17 mouse cellular contexts compared by ENCODE assay signal in genomic region chr2:4575163-4575562, GRCm38 (mm10).
DNase-seq lines count a peak whose midpoint lies in the region; ATAC-seq and TF ChIP-seq lines count a peak whose summit lies in the region.
"Had no signal": no experiment of that assay in that cellular context is flagged by ENCODE, and none has a peak within 500 bp of the region (broad histone marks: within the 10 kb centered on the region; RNA-seq: fewer than 3 reads in every experiment).

No protein-coding gene starts in this region.

- 79% methylated on average over 2 of the region's 2 CpGs for WGBS in kidney, embryonic 15.5 days

- H3K4me1 ChIP-seq in kidney, embryonic 15.5 days = peaks cover 84% of the 10 kb centered on the region
- peaks cover 90% of the 10 kb centered on the region for H3K4me1 ChIP-seq in E14TG2a.4 (replicated peaks; ENCODE audit: low read depth, low read length)
- peaks cover 10% of the 10 kb centered on the region for H3K4me1 ChIP-seq in ES-Bruce4 (ENCODE audit: control insufficient read depth, insufficient read depth, low read length)

- TF ChIP-seq CTCF in E14TG2a.4 (conservative IDR thresholded peaks at IDR 0.05; ENCODE audit: low read length) (no peak), ES-Bruce4 (IDR thresholded peaks at IDR 0.05; ENCODE audit: low read depth, low read length) (no peak)

- H3K36me3 ChIP-seq in kidney, embryonic 15.5 days = peaks cover 72% of the 10 kb centered on the region
- peaks cover 16% of the 10 kb centered on the region for H3K36me3 ChIP-seq in E14TG2a.4 (ENCODE audit: insufficient read depth, low read length)
- no peaks in the 10 kb centered on the region for H3K36me3 ChIP-seq in ES-Bruce4 (ENCODE audit: control insufficient read depth, insufficient read depth, low read length, poor library complexity, severe bottlenecking)

- TF ChIP-seq POLR2A in ES-Bruce4 (IDR thresholded peaks at IDR 0.05; ENCODE audit: insufficient read depth, low read length) = no peak

- H3K4me3 ChIP-seq in kidney, embryonic 15.5 days (replicated peaks) = no peak overlapping the region
- H3K4me3 ChIP-seq in E14TG2a.4 (replicated peaks; ENCODE audit: low read length) = peak overlapping the region; percentile 11; the same call in 1 of the 2 replicates
- H3K4me3 ChIP-seq in ES-Bruce4 (ENCODE audit: low read depth, low read length) = no peak overlapping the region

- peak overlapping the region; percentile 24; the same call in 1 of the 2 replicates for H3K27ac ChIP-seq in kidney, embryonic 15.5 days
- peak overlapping the region; percentile 81 for H3K27ac ChIP-seq in ES-Bruce4 (ENCODE audit: insufficient read depth, low read length)
- H3K27ac ChIP-seq: kidney, postnatal 0 days had no signal

- DNase-seq in kidney, postnatal 36 days = no peak
- peak; percentile 73 for DNase-seq in gonadal fat pad, adult 2 months (ENCODE audit: low read depth)
- DNase-seq in right cerebral cortex, adult 2 months (ENCODE audit: low spot score in 2 of 2) = no peak
- DNase-seq: cerebellum, adult 8-10 months; heart, postnatal 36 days; layer of hippocampus, adult 9-11 months; liver; right cerebral cortex, postnatal 4 days; thymus, adult 18-20 months had no signal

- no peaks in the 10 kb centered on the region for H3K9me3 ChIP-seq in kidney, embryonic 15.5 days (replicated peaks)
- H3K9me3 ChIP-seq in E14TG2a.4 (ENCODE audit: low read length) (no peaks in the 10 kb centered on the region), ES-Bruce4 (replicated peaks; ENCODE audit: control insufficient read depth, insufficient read depth, low read length, poor library complexity, severe bottlenecking) (no peaks in the 10 kb centered on the region)

- no peak overlapping the region for H3K4me2 ChIP-seq in kidney, embryonic 15.5 days

- H3K9ac ChIP-seq in kidney, embryonic 15.5 days = no peak overlapping the region
- H3K9ac ChIP-seq in ES-Bruce4 (ENCODE audit: low read depth, poor library complexity, severe bottlenecking) = no peak overlapping the region

- H3K27me3 ChIP-seq in kidney, embryonic 15.5 days = no peaks in the 10 kb centered on the region
- H3K27me3 ChIP-seq in E14TG2a.4 (ENCODE audit: insufficient read depth, low read length) = no peaks in the 10 kb centered on the region
- H3K27me3 ChIP-seq in ES-Bruce4 (ENCODE audit: control insufficient read depth, insufficient read depth, low read length, poor library complexity, severe bottlenecking) = no peaks in the 10 kb centered on the region
- H3K27me3 ChIP-seq: Patski had no signal

- no peak for ATAC-seq in kidney, embryonic 15.5 days (replicated peaks; ENCODE audit: low FRiP score)
- ATAC-seq in monocyte, adult 5-6 weeks (replicated peaks; ENCODE audit: insufficient number of reproducible peaks, low FRiP score, low TSS enrichment, poor library complexity, severe bottlenecking) = no peak
- ATAC-seq: CD4-positive, CD25-positive, alpha-beta regulatory T cell, adult 4 months; inflammation-experienced regulatory T-cells, adult 6 months; Patski had no signal

- peak; percentile 93 for TF ChIP-seq EP300 in ES-Bruce4 (IDR thresholded peaks at IDR 0.05; ENCODE audit: insufficient read depth, low read depth, low read length)
